Mouse (Mus musculus): ENCODE data around the gene Duoxa2.

The Duoxa2 gene

DNA sequence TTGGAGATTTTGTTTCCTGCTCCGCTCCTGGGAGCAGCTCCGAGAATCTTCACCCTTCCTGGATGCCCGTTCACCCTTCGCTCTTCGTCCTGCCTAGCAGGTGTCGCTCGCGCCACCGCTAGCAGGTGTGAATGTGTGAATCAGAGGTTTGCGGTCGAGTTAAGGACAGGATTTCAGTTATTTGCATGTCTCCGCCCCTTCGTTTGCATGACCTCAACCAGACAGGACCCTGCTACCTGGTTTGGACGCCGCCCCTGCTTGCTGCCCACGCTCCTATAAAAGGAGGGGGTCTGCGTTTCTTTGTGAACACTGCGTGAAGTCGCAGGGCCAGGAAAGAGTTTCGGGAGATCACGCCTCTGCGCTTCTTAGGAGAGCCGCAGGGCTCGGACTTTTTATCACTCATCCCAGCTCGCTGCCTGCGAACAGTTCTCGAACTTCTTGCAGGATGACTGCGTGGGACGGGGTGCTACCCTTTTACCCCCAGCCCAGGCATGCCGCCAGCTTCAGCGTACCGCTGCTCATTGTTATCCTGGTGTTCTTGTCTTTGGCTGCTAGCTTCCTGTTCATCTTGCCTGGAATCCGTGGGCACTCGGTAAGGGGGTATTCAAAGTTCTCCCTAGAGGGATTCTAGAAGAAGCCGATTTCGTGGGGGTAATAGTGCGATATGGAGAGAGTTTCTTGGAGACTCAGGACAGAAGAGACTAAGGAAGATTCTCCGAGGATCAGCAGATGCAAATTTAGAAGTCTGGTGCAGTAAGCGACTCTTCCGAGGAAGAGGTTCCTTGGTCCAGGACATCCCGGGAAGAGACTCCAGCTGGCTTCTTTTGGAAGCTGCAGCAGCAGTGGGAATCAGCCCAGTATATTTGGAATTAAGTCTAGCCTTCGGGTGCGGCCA lies at the start of gene Duoxa2:
TSS of gene Duoxa2 (plus strand) at position 305 of the 895 bp plus-strand sequence.
- DNase-seq = no peak

DNA sequence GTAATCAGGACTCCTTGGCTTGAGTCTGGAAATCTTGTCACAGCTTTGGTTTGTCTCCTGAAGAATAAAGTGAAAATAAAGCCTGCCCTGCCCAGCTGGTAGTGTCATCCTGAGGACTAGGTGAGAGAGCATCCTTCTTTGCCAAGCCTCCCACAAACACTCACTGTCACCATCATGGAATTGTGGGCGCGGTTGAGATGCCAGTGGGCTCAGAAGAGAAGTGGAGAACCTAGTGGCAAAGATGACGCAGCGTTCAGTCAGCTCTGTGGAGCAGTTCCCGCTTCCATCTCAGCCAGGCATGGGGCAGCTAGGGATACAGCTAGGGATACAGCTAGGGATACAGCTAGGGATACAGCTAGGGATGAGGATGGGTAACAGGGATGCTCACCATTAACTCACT lies 42.7 kb upstream of the Duoxa2 start:
- DNase-seq = no peak

DNA sequence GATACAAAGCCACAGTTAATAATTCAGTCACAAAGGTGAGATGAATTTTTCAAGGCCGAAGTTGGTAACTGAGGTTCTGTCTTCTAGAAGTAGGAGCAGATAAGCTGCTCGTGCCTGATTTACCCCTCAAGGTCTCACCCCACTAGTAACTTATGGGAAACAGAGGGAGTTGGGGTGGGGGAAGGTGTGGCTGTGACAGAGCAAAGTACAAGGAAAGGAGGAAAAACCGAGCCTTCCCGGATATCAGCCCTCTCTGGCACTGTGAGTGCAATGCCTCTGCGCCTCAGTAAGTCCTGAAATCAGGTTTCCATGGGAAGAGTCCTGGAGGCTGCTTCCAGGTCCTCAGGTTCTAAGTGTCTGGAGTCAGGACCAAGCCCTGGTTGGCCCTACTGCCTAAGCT lies 38.0 kb upstream of the Duoxa2 start:
- no peak for DNase-seq

DNA sequence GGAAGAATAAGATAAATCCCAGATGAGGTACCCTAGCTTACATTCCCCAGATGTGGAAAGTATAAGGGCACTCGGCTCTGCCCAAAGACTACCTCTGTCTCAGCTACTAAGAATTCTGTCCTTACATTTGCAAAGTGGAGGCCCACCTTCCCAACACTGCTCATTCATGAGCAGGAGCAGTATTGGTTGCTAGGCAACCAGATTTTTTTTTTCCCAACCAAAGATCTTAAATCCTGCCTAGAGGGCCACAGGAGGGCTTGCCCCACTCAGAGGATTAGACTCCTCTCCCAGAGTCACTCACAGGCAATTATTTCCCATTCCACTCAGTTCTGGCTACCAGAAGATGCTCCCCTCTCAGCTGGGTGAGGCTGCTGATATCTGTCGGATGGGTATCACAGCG lies 34.0 kb upstream of the Duoxa2 start:
- no peak for DNase-seq

DNA sequence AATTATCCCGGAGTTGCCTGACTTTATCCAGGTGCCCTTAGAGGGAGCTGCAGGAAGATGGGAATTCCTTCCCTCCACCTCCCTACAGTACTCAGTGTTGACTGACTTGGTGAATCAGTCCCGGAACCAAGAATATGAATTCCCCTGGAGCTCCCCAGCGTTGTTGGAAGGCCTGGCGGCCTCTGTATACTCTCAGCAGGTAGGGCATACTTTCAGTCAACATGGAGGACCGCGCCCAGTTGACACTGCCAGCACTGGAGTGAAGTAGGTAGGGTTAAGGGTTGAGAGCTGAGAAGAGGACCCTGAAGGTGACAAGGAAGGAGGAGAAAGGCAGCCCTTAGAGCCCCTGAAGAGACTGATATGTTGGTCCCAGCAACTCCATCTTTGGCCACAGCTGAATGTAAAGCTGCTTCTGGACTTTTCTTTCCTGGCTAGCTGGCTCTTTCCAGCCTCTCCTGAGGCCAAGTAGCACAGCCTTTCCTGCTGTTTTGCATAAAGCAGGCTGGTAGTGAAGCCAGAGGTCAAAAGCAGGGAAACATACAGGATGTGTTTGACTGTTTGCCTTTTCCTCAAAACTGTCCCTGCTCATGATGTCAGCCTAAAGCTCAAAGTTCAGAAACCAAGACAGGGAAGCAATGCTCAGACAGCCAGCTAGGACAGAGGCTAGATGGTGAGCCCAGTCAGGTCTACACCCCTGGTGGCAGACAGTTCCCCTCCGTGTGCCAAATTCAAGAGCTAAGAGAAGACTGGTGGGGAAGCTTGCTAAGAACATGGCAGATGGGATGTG lies 32.1 kb upstream of the Duoxa2 start:
- no peak for DNase-seq

DNA sequence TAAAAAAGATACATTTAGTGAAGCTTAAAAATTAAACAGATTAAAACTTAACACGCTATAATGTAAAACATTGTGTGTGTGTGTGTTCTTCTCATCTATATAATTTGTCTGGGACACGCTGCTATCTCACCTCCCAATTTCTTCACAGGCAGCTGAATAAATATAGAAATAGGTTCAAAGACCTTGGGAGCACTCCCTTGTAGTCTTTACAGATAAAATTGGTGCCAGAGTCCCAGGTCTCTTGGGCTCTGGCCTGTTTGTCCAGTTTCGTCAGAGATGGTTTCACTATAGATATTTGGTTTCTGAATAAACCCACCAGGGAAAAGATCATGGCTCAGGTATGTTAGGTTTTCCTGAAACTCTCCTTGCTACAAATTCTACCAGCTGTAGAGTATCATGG lies 19.9 kb upstream of the Duoxa2 start:
- DNase-seq = no peak

DNA sequence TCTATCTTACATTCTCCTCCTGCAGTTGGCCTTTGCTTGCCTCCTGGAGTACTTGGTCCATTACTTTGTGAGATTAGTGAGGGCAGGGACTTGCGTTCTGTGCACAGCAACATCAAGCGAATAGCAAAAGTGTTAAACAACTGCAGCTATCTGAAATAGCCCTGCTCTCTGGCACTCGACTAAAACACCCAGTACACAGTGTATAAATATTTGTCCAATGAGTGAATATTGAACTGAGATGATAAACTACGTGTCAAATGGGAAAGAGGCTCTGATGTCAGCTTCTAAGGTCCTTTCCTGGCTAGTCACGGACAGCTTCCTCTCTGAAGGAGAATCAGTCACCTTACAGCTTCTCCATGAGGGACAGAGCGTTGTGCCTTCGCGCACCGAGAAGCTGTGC lies 14.6 kb upstream of the Duoxa2 start:
- DNase-seq = no peak

DNA sequence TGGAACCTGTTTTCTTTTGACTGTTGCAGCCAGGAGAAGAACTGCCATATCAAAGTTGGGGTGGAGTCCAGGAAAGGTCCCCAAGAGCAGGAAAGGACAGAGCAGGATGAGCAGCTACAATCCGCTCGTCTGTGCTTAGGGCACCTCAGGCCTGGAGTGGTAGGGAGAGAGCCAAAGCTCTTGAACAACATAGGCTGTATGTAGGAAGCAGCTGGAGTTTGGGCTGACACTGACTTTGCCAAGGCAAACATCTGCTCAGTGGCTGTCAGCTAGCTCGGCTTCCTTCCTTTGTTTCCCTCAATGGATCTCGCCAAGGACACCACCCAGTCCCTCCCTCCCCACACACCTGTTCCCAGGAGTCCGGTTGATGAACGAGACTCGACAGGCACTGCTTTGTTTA lies 12.6 kb upstream of the Duoxa2 start:
- DNase-seq = no peak

DNA sequence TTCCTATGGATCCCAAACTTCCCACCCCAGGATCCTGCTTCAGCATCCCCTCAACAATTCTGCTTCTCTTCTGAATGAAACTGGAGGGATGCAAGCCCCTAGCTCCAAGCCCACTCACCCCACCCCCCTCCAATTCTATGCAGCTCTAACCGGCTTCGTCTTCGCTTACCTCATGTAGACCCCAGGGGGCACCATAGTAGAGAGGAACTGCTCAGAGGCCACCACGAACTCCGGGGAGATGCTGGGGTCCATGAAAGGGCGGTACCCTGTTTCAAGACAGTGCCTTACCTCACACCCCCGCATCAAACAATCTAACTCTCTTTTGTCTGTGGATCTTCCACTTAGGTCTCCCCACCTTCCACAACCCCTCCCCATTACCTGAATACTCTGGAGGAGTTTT lies 3.8 kb upstream of the Duoxa2 start:
- no peak for DNase-seq

DNA sequence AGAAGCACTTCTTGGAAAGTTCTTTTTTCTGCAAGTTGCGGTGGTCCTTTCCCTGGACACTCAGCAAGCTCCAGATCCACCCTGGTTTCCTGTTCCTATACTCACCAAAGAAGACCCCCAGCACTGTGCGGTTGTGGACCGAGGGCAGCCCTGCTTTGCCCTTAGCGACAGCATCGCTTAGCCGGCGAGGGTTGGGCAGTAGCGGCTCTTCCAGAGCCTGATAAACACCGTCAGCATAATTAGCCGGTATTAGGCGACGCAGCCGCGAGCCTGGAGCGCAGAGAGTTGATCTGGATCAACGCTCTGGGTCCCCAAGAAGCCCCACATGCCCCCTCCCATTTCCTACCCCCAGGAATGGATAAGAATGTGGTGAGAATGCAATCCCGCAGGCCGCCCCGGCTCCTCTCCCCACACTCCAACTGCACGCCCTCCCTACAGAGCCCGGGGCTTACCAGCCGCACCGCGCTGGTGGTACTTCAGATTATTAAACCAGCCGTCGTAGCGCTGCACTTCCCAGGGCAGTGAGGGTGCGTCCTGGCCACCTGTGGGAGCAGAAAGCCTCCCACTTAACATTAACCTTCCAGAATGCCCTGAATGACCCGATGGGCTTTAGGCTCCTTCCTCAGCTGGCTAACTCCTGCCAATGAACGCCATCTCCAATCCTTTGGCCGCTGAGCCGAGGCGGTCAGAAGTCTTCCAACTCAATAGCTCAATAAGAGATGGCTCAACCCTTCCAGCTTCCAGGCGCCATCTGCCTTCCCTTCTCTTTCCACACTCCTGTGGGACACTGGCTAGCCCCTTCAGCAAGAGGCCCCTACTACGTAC lies 1.2 kb upstream of the Duoxa2 start:
- peak in 1 of 2 experiments; percentile 20 for DNase-seq

DNA sequence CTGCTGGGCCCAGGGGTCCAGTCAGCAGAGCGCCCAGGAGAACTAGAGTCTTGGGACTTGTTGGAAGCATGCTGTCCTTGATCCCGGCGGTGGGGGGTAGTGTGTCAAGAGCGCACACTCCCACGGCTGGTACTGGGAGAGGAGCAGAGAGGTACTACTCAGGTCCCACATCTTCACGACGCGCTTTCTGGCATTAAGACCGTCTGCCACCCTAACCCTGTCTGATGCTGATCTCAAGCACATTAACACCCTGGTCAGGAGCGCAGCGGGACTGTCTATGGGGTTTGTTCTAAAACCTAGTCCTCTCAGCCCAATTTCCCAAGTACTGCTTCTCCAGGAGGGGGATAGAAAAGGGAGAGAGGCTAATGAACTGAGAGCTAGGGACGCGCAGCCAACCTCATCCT lies 602 bp upstream of the Duoxa2 start, which contains the start of gene Duox2:
TSS of gene Duox2 (minus strand) at position 354 of the 404 bp plus-strand sequence.
- DNase-seq = no peak

DNA sequence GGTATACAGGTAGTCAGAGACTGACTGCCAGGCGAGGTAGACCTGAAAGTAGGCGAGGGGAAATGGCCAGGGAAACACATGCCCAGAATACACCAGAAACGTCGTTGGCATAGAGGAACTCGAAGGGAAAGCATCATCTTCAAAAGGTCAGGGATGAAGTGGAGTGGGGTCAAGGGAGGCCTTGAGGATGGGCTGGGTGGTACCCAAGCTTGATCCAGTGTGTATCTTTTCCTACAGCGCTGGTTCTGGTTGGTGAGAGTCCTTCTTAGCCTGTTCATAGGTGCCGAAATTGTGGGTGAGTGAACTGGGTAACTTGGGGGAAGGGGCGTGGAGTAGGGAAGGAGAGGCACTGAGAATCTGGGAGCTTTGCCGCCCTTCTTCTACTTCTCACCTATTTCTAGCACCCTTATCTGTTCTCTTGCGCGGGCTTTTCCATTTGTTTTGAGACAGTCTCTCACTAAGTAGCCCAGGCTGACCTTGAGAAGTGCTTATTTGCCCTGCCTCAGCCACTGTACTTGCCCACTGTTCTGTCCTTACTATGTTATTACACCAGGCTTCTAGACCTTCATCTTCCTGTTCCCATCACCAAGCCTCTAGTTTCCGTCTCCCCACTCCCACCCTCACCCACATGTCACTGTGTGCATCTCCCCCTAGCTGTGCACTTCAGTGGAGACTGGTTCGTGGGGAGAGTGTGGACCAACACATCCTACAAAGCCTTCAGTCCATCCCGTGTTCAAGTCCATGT lies 1.4 kb downstream of the Duoxa2 start:
- DNase-seq = no peak

DNA sequence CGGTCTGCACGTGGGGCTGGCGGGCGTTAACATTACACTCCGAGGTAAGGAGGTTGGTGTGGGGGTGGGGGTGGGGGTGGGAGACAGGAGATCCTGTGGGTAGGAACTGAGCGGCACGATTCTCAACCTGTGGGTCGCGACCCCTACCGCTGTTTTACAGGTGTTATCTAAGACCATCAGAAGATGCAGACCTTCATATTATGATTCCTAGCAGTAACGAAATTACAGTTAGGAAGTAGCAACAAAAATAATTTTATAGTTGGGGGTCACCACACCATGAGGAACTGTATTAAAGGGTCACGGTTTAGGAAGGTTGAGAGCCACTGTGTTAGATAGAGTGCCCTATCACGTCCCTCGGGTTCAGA lies 1.9 kb downstream of the Duoxa2 start:
- no peak for DNase-seq

DNA sequence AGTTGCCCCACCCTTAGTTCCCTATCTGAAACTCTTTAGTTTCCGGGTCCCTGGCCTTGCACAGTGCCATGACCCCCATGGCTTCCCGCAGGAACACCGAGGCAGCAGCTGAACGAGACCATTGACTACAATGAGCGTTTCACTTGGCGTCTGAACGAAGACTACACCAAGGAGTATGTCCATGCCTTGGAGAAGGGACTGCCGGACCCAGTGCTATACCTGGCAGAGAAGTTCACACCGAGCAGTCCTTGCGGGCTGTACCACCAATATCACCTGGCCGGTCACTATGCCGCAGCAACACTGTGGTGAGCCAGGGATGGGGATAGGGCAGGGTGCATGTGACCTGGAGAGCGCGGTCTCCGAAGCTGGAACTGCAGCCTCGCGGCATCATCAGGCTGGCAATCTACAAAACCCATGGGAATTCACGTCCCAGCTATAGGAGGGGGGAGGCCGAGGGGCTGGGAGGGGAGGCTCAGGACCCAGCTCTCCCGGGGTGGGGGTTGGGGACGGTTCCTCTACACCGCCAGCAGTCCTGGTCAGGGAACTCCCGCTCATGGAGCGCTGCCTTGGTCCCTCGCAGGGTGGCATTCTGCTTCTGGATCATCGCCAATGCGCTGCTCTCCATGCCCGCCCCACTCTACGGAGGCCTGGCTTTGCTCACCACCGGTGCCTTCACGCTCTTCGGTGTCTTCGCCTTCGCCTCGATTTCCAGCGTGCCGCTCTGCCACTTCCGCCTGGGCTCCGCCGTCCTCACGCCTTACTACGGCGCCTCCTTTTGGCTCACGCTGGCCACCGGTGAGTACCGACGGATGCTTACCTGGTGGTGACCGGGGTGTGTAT lies 2.6 kb downstream of the Duoxa2 start:
- DNase-seq = peak; percentile 67 to 71

DNA sequence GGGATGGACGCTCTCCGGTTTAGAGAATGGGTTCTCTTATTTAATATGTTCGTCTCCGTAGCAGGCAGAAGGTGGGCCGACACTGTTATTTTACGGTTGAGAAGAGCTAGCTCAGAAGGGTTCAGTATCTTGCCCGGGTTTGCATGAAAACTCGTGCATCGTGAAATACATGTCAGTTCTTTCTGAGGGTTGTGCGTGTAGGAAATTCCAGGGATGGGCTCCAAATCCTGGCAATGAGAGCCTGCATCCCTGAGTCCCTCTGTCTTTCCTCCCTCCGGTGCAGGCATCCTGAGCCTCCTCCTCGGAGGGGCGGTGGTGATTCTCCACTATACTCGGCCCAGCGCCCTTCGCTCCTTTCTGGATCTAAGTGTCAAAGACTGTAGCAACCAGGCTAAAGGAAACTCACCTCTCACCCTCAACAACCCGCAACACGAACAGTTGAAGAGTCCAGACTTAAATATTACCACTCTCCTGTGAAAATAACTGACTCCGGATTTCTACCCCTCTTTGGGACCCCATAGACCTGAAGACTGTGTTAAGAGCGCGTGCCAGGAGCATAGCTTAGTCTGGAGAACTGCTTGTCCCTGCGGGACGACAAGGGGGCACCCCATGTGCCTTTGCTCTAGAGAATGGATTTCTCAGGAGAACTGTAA lies 3.3 kb downstream of the Duoxa2 start:
- DNase-seq = peak in 1 of 2 experiments; percentile 34

DNA sequence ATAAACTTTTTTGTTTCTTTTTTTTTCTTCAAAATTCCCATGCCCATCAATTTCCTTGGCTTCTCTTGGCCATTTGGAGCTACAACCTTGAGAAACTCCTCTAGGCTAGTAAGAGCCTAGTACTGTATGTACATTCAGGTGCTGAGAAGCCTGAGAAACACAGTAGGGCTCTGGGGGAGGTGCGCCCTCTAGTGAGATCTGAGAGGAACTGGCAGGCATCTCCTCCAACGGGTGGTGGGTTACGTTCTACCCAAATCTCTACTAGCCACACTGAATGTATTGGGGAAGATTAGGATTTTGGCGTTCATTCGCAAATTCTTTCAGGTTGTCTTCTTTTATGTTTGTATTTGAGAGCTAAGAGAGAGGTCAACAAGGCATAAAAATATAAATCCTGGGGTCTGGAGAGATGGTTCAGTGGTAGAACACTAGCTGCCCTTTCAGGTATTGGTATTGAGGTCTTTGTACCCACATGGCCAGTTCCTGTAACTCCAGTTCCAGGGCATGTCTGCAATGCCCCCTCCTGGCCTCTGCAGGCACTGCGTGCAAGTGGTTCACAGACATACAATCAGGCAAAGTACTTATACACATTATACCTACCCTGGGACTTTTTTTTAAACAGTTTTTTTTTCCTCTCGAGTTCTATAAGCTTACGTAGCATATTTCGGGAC lies 4.0 kb downstream of the Duoxa2 start:
- DNase-seq = peak; percentile 87 to 88

DNA sequence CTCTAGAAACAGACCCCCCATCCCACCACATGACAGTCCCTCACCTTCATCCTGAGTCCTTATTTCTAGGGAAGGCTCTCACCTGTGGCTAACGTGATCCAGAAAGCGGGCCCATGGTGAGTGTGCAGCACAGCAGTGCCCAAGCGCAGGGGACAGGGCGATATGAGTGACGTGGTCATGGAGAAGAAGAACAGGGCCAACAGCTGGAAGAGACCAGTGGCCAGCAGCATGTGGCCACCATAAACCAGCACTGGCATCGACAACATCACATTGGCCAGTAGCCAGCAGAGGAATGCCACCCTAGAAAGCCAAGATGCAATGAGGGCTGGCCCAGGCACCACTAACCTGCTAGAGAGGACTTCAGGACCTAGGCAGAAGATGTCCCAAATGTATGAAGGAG lies 5.8 kb downstream of the Duoxa2 start:
- no peak for DNase-seq

DNA sequence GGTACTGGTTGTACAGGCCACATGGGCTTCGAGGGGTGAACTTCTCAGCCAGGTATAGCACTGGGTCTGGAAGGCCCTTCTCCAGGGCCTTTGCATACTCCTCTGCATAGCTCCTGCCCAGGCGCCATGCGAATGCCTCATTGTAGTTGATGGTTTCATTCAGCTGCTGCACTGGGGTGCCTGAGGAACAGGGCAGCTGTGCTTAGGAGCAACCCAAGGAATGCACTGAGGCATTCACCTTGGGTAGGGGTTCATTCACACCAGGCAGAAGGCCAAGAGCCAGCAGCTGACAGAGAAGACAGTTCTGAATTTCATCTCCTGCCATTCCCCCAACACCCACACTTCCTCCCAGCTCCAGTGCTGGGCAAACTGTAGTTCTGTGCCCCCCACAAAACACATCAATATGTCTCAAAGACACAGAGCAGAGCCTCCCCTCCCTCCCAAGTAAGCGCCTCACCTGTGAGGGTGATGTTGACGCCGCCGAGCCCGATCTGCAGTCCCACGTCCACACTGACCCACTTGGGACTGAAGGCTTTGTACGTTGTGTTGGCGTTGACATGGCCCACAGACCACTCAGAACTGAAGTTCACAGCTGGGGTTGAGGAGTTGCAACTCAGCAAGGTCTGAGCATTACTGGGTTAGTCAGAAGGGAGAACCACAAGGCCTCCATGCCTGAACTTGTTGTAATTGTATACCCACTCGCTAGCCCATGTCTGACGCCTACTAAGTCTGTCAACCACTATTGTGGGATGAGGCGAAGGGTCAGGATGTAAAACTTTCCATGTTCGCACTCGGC lies 6.6 kb downstream of the Duoxa2 start:
- no peak for DNase-seq

DNA sequence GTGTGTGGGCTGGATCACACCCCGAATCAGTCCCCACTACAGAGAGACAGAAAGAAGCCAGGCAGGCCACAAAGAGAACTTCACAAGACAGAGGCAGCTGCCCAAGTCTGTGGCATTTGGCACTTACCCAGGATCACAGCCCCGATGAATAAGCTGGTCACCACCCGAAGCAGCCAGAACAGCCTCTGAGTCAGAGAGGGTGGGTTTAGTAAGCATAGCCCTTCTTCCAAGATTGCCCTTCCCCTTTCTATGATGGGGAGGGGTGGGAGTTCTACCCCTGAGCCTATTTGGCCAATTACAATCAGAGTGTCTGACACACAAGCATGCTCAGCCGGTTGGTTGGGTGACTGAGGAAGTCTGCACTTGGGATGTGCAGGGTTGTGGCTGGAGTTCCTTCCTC lies 7.5 kb downstream of the Duoxa2 start:
- peak; percentile 67 to 75 for DNase-seq
